Mouse (Mus musculus) WW6 (cell line): Measurements from ENCODE around the gene Gm8897.
"Not testable (repeated sequence)": the region's sequence is repeated elsewhere in the genome, so short reads cannot be mapped to it uniquely, and the experiment has no call there.

Experiments
- DNase-seq: peaks from one replicate; pipeline ENCODE4 v3.0.0-alpha.2; 2013; ENCODE audit warnings: low read depth, low spot score

Gm8897 gene

GRCm38 (mm10) chr5:11416118-11416517 is at the start of gene Gm8897:
Gene Gm8897, plus strand, starts transcription at chr5:11416418.
- DNase-seq, result not testable (repeated sequence)

GRCm38 (mm10) chr5:11416691-11417090 is 473 bp downstream of the Gm8897 start:
- not testable (repeated sequence) for DNase-seq
